Mouse (Mus musculus): ENCODE results near the gene Cxcr2. TPM values are rescaled to one million over a fixed set of nuclear protein-coding genes. Genes with fewer than 3 reads are reported as not detected.

Cxcr2 gene
- total RNA-seq (2021) = under 1 TPM in 1 of 2 experiments, not detected in 1; 0.13 TPM

DNA sequence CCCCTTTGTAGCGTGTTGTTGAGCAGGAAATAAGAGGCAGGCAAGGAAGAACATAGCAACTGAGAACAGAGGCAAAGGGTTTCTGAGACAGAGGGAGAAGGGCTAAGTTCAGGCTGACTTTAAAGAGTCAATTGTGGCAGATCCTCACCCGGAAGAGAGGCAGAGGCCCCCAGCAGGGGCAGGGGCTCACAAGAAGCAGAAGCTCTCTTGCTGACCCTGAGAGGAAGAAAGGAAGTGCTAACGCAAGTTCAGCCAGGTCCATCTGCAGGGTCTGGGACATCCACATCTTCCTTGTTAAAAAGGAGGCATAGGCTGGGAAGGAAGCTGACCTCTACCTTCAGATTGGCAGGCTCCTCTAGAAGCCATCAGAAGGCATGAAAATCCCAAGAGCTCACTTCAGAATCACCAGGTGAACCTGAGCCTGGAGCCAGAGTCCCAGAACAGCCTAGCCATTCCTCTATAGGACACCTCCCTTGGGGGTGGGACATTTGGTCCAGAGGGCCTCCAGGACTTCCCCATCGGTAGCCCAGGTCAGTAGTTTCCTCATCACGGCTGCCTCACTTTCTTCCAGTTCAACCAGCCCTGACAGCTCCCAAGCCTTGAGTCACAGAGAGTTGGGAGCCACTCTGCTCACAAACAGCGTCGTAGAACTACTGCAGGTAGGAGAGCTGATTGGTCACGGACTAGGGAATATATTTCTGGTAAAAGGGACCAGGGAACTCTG lies at the start of gene Cxcr2:
Cxcr2 (plus strand) TSS at position 529 of the 724 bp plus-strand sequence.
- no peak for DNase-seq

DNA sequence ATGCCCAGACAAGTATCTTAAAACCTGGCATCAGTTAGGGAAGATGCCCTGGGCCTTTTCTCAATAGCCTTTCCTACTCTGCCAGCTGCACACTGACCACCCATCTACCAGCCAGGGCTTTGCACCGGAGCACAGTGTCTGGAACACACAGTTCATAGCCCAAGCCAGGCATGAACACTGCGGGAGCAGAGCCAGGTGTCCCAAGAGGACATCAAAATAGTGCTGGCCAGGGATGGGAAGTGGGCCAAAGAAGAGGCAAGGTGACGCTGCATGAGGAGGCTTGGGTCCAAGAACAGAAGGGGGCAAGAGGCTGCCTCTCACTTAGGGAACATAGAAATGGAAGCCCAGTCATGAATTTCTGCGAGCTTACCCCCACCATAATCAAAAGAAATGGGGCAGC lies 48.1 kb upstream of the Cxcr2 start:
- no peak for DNase-seq

DNA sequence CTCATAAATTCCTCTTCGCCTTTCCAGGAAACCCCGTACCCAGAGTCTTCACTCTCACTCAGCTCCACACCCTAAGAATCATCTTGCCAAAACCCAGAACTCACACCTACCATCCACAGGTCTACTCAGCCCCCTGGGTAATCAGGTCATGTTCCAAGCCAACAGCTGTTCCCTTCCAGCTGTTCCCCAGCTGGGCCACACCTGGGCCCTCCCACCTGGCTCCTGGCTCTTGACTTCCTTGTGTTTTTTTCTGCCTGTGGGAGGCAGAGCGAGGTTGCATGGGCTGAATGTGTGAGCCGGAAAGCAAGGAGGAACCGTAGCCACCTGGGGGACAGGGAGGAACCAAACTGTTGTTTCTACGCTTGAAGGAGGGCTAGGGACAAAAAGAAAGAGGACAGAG lies 47.6 kb upstream of the Cxcr2 start:
- no peak for DNase-seq

DNA sequence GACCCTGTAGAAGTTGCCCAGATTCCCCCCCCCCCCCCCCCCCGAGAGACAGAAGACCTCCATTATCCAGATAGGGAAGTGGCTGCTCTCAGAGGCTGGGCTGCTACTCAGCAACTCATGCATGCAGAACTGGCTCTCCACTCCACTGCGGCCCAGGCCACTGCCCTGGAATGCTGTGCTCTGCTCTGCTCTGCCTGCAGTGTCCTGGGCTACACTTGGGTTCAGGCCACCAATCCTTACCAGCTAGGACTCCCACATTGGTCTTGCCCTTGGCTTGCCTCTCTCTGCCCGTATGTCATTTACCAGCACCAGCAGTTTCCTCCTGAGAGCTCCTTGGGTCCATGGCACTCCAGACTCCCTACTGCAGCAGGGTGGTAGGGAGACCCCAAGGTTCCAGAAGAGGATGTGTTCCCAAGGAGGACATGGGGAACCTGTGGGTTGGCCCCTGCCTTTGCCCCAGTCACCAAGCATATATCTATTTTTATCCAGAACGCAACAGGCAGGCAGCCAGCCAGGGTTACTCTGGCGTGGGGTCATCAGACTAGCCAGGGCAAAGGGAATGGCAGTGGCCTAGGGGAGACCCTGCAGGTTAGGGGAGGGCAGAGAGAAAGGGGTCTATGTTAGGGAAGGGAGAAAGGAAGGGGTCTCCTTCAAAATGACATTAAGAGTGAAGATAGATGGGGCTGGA lies 45.7 kb upstream of the Cxcr2 start:
- DNase-seq = no peak

DNA sequence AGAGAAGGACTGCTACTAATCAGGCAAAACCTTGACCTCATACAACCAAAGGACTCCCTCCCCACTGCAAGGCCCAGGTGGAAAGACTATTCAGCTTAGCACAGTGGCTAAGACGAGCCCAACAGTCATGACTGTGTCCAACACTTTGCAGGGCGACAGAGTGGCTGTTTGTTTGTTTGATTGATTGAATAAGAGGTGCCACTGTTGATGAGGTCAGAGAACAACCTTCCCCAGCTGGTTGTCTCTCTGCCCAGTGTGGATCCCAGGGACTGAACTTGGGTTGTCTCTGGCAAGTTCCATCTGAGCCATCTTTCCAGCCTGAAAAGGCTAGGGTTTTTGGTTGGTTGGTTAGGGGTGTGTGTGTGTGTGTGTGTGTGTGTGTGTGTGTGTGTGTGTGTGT lies 44.1 kb upstream of the Cxcr2 start:
- DNase-seq = no peak

DNA sequence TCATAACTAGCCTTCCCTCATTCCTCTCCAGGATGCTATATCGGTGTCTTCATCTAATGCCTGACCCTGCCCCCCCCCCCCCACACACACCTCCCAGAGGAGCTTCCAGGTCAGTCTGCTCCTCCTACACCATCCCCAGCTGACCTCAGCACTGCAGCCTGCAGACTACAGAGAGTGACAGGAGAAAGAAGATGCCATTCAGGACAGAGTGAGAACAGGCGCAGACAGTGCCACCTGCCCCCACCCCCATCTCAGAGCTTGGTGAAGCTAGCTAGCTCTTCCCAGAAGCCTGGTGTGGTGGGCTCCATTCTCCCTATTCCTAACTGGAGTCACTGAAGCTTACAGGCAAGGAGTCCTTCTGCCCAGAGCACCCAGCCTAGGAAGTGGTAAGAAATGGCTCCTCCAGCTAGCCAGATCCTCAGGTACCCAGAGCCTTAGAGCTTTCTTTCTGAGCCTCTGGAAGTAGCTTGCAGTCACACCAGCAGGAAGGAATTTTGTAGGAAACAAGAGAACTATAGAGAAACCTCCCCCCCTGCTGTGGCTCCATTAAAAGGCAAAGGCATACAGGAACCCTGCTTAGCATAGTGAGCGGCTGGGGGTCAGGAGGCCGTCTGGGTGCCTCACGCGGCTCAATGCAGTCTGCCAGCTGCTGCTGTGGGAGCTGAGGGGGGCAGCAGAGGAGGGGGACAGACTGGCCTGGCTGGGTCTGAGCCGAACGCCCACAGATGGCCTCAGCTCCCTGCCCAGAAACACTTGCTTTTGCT lies 42.7 kb upstream of the Cxcr2 start:
- no peak for DNase-seq

DNA sequence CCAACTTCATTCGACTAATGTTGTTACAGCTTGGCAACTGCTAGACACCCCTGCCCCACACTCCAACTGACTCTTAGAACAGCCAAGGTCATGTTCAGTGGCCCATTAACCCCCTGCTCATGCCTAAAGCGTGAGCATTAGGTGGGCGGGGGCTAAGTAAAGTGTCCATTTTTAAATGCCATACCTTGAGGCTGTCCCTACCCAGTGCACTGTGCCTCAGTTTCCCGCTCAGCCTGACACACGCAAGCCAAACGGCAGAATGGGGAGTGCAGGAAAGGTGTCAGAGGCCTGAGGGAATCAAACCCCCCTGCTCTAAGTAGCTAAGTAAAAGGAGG lies 42.1 kb upstream of the Cxcr2 start:
- DNase-seq = no peak

DNA sequence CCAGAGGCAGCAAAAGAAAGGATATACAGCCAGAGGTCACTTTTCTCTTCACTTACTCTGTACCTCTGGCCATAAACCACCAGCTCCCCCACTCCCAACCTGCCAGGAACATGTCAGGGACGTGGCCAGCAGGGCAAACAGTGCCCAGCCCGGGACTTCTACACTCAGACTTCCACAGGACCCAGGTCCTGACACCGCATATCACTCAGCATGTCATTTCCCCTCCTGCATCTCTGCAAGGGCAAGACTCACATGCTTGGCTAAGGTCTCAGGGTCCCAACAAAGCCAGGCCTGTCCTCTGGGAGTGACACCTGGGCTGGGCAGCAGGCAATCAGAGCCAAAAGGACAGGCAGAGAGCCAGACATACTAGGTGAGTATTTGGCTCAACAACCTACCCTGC lies 40.7 kb upstream of the Cxcr2 start:
- no peak for DNase-seq

DNA sequence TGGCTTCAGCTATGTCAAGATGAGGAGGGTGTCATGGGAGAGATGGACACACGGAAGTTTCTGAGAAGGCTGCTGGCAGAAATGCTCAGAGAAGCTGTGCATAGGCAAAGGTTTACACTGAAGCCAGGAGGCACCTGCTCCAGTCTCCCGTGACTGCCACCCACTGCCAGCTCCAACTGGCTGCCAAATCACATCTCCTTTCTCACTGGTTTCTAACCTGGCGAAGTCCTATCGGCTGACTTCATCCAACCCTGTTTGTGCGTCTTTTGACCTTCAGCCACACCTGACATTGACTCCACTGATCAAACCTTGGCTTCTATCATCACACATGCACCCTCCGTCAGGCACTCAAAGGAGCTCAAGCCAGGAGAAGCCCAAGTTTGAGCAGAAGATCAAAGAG lies 35.9 kb upstream of the Cxcr2 start:
- no peak for DNase-seq

DNA sequence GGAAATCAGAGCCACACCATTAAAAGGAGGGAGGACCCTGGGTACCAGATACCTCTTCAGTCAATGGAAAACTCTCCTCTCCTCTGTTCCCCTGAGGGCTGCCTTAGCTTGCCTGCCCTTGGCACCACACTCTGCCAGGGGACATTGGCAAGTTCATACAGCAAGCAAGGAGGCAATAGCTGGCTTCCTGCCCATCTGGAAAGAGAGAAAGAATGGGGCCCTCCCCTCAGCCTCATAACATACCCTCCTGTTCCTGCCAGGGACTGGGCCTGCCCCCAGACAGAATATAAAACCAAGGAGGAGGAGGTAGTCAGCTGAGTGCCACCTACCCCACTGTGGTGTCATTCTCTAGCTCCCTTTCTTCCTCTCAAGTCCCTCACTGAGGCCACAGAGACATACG lies 34.7 kb upstream of the Cxcr2 start:
- DNase-seq = no peak

DNA sequence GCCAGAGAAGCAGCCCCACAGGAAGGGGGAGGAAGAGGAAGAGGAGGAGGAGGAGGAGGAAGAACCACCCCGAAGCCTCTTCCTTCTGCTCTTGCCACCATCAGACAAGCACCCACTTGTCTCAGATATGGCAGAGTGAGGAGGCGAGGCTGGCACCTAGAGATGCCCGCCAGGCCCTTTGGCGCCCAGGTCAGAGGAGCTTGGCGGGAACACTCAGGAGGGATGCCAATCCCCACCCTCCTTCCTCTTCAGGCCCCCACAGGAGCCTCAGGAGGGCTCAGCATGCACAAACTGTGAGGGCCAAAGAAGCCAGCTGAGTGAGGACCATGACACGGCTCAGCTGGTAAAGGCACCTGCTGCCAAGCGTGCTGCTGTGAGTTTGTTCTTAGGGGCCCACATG lies 32.7 kb upstream of the Cxcr2 start:
- DNase-seq = no peak

DNA sequence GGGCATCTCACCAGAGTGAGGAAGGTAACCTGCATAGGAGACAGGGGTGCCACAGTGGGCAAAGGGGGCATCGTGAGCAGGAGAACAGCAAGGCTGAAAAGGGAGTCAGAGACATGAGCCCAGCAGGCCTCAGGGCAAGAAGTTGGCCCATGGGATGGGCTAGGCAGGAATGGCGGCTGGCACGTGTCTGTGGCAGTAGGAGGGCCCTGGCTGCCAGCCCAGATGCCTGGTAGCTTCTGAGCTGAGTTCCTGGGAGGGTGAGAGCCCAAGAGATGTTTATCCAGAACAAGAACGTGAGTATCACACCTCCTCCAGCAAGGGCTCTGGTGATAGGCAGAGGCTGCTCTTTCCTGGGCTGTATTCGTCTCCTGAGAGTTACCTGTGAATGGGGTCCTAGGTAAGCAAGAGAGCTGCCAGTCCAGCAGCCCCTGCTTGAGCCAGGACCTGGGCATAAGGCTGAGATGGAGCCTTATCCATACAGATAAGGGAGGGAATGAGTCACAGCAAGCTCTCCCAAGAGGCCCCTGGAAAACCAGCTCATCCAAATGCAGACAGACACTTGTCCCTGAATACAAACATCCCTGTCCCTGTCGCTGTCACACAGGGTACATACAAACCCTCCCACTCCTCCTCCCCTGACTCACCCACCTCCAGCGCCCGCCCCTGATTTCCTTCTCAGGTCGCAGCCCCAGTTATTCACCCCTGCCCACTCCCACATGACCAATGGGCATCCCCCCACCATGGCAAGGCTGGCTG lies 31.8 kb upstream of the Cxcr2 start:
- DNase-seq = peak in 1 of 2 experiments; percentile 52

DNA sequence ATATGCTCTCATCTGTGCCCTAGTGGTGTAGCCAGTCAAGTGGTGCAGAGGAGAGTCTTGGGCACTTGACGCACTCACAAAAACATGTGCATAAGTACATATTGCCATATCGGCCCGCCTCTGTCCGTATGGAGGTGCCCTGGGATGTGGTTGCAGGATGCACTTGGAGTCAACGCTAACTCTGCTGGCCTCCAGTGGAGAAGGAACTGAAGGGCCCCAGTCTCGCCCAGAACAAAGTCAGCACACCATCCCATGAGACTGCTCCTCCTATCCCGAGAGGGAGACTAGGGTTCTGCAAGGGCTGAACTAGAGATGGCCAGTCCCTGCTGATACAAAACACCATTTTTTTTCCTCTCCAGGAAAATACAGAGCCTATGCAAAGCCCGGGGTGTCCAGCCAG lies 30.6 kb upstream of the Cxcr2 start:
- no peak for DNase-seq

DNA sequence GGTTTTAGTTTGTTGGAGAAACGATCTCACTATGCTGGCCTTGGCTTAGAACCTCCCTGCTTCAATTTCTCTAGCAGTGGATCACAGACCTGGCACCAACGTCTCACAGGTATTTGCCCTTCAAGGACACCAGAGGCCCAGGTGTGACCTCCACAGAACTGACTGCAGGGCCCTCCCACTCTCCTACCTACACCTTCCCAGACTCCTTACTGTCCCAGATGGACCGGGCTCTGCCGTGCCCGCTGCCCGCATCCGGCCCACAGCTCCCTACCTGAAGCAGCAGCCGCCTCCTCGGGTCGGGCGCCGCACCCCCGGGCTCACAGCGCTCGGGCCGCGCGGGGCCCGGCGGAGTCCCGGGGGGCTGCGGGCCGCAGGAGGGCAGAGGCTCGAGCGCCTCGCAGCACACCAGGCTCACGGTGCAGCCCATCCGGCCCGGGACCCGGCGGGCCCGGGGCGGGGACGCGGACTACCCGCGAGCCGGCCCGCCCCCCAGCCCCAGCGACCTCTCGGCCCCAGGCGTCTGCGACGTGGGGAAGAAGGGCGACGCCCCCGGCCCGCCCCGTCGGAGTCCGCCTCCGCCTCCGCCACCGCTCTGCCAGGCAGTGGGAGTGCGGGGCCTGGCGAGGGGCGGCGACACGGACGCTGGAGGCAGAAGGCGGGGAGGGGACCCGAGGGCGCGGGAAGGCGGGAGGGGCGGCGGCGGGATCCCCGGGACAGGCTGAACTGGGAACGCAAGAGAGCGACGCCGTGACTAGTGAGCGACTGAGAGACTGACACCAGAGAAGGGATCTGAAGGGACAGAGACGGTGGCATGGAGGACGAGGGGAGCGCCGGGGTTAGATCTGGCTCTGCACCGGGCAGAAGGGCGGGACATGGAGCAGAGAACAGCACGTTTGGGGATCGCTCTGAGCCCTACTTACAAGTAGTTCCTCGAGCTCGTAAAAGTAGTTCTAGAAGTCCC lies 29.5 kb upstream of the Cxcr2 start, which contains the start of gene Tns1:
Tns1 (minus strand) TSS at position 429 of the 961 bp plus-strand sequence.
- no peak for DNase-seq

DNA sequence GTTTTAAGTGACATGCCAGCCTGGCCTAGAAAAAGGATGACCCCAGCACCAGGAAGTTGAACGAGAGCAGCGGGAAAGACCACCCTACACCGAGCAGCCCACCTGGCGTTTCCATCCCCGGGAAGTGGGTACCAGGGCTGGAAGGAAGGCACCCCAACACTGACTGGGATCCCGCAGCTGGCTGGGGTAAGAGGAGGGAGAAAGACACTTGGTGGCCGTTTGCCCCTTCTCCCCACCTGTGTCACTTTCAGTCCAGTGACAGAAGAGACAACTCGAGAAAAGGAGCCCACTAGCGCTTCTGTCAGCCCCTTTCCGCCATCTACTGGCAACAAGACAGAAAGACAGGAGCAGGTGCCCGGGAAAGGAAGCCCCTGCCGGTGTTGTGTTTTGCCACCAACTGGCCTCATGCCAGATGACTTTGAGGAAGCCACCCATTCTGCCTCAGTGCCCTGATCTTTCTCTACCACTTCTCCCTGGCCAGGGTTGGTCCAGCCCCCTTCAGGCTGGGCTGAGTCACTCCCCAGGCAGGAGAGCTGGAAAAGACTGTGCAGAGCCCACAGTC lies 28.7 kb upstream of the Cxcr2 start, which contains the start of gene Rufy4:
Rufy4 (plus strand) TSS at position 551 of the 562 bp plus-strand sequence.
- DNase-seq = peak; percentile 62

DNA sequence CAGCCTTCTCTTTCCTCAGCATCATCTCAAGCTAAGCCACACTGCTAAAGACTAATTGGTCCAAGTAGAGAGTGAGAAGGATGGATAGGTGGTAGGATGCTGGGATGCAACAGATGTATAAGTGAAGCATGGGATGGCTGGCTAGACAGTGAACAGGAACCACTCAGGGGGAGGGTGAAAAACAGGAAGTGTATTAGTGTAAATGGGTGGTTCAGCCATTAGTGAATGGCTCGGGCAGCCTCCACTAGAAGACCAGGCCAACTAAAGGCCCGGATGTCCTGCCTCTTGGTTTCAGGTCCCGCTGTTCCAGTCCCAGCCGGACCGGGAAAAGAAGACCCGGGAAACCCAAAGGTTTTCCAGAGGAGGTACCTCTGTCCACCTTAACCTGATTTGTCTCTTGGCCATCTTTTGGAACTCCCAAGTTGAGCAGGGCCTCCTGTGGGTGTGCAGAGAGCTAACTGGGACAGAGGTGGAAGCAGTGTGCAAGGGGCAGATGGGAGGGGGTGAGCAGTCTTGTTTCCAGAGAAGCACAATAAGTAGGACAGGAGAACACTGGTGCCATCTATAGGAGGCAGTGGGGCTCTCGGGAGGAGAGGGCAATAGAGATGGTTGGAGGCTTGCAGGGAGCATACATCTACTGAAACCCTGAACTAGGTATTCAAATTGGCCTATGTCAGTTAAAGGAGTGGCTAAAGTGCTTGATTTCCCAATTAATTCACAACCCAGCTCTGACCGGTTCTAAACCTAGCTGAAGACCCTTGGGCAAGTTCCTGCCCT lies 22.7 kb upstream of the Cxcr2 start:
- DNase-seq = no peak

DNA sequence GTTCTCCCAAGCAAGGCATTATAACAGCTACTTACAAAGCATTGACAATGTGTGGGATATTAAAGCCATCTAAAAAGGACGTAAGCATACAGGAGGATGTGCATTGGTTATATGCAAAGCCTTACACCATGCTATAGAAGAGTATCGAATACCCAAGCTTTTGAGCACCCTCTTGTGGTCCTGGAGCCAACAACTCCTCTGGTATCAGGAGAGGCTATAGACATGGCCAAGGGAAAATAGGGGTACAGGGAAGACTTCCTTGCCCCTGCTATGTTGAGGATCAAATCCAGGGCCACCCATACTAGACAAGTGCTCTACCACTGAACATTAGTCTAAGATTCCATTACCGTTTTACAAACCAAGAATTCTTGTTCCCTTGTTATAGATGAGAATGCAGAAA lies 21.8 kb upstream of the Cxcr2 start:
- DNase-seq = no peak

DNA sequence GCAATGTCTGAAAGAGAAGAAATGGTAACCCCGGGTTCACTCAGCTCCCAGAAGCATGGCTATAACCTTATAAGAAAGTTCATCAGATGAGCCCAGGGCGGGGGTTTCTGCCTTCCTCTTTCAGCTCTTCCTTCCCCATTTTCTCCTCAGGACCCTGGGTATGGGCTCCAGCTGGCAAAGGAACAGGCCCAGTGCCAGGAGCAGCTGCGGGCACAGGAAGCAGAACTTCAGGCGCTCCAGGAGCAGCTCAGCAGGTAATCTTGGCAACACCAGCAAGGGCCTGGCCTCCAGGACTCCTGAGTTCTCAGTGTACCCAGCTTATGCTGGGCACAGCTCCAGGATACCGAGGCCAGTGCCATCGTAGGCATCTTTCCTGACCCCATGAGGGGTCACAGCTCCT lies 19.8 kb upstream of the Cxcr2 start:
- no peak for DNase-seq

DNA sequence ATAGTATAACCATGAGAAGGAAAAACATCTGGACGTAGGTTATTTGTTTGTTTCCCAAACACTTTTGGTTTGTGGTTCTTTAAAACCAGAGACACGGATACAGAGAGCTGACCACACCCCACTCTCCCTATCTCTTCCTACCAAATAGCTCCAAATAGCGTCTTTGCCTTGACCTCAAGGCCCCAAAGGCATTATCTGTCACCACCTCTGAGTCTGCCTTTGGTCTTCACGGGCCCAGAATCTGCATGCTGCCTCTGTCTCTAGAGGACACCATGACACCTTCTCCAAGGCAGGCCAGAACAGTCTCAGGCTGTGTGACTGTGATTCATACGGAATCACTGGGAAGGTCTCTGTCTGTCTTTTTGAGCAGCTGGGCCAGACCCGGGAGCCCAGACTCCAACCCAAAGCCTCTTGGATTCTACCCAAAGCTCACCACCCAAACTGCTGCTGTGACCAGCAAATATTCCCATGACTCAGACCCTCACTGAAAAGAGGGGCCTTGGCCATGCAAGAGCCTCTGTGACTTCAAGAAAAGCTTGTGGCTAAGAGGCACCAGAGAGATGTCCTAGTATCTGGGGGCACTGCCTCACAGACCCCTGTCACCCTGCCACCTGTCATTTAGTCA lies 18.4 kb upstream of the Cxcr2 start:
- DNase-seq = no peak

DNA sequence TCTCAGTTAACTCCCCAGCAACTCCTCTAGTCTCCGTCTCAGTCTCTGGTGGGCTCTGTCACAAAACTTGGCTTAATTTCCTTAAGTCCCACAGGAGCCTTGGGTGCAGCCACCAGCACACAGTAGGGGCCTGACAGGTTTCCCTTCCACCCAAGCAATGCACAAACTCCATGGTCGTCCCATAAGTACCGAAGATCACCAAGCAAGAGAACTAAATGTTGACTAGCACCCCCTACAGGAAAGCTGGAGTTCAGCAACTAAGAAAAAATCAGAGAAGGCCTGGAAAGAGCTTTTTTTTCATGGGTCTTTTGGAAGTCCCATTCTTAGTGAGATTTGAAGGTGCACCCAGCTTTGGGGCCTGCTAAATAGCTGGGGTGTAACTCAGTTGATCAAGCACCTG lies 14.4 kb upstream of the Cxcr2 start:
- DNase-seq = no peak
